Mouse (Mus musculus): ENCODE measurements around the gene Manf.

Gene Manf

GRCm38 (mm10) chr9:106891829-106892551, at the start of gene Manf:
Gene Manf (minus strand): TSS chr9:106891979.
- DNase-seq (ENCODE audit: low spot score in 2 of 2), result peak; percentile 98 to 99

DNA sequence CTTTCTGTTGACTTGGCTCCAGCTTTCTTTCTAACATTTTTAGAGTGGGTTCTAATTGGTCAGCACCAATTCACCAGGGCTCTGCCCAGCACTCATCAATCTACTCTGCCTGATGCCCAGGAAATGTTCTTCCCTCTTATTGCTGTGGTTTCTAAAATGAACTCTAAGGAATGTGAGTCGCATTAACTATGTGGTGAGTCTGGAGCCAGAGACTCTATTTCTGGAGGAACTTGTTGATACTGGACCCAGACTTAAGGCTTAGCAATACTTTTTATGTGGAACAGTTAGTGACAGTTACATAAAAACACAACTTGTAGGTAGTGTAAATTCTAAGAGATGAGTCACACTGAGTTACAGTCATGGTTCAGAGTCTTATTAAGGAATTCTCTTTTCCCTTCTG, 43.2 kb upstream of the Manf start:
- DNase-seq (ENCODE audit: low spot score in 2 of 2), result no peak

- DNase-seq (ENCODE audit: low spot score in 2 of 2), result no peak
Observed at GRCm38 (mm10) chr9:106914878-106915277, 23.1 kb upstream of the Manf start.

DNA sequence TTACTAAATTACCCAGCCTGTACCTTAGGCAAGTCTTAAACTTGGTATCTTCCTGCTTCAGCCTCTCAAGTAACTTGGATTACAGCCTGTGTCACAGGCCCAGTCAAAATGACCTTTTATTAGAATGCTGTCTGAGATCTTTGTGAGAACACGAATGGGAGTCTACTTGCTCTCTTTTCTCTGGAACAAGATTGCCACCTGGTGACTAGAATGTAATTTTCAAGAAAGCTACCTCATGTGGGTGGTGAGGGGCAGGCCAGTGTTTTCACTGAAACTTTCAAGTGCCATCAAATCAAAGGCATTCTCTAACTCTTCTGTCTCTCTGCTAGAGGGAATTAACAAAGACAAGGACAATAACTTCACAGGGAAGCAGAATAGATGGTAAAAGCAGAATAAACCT, 22.0 kb upstream of the Manf start:
- no peak for DNase-seq (ENCODE audit: low spot score in 2 of 2)

DNA sequence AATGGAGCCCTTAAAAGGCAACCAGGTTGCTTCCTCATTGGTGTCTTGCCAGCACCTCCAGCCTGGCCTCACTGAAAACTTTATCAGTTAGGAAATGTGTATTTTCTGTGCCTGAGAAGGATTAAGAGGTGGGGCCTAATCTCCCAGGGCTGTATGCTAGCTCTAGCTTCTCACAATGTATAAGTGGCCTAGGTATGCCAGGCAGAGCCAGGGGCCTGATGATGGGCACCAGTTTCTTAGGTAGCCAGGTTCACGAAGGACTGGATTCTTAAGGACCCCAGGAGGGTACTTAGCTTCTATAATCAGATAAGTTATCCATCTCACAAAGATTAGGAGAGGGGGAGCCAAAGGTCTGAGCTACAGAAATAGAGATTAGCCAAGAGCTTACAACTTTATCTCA, 19.8 kb upstream of the Manf start:
- DNase-seq (ENCODE audit: low spot score in 2 of 2), result no peak

DNA sequence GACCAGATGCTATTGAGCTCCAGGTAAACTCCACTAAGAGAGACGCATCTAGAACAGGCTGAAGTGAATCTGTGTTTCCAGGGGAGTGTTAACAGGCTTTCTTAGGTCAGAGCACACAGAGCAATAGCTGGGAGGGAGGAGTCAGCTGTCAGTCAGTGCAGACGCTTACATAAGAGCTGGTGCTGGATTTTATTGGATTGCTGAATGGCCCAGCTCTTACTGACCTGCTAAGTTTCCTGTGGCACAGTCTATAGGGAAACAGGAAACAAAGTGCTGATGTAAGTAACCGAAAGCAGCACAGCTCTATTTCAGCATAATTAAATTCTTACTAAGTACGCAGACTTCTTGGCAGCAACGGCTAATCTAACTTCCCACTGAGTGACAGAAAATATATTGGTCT, 16.9 kb upstream of the Manf start:
- no peak for DNase-seq (ENCODE audit: low spot score in 2 of 2)

GRCm38 (mm10) chr9:106908174-106908573, 16.4 kb upstream of the Manf start:
- DNase-seq (ENCODE audit: low spot score in 2 of 2), result no peak

DNA sequence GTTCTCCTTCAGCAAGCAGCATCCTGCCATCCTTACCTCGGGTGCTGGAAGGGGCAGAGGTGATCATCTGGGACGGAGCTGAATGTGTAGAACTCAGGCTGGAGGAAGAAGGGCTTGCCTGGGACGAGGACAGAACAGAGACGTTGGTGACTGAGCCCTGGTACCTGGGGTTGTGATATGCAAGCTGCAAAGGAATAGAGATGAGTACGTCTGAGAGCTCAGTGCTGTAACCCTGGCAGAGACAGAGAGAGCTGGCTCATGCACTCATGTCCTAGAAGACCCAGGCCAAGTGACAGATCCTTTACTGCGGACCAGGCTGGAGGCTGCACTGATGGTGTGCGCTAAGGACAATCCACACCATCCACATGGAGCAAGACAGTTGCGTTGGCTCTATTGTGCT, 14.8 kb upstream of the Manf start:
- no peak for DNase-seq (ENCODE audit: low spot score in 2 of 2)

- DNase-seq (ENCODE audit: low spot score in 2 of 2), result no peak
Observed at GRCm38 (mm10) chr9:106903791-106904134, 12.0 kb upstream of the Manf start.

GRCm38 (mm10) chr9:106903099-106903790, 11.5 kb upstream of the Manf start:
- no peak for DNase-seq (ENCODE audit: low spot score in 2 of 2)

DNA sequence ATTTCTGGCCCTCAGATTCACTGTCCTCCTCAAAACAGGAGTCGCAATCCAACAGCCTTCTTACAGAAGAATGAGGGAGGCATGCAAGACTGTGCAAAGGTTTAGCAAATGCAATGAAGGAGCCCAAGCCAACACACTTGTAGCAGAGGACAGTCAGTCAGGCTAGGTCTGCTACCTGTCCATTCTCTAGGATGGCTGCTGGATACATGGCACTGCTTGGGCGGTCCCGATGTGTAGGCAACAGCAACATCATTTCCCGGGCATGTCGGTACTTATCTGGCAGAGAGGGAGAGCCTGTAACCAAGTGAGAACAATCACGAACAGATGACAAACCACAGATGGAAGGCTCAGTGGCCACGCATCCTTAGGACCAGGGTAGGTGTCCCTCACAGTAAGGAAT, 9.8 kb upstream of the Manf start:
- no peak for DNase-seq (ENCODE audit: low spot score in 2 of 2)

DNA sequence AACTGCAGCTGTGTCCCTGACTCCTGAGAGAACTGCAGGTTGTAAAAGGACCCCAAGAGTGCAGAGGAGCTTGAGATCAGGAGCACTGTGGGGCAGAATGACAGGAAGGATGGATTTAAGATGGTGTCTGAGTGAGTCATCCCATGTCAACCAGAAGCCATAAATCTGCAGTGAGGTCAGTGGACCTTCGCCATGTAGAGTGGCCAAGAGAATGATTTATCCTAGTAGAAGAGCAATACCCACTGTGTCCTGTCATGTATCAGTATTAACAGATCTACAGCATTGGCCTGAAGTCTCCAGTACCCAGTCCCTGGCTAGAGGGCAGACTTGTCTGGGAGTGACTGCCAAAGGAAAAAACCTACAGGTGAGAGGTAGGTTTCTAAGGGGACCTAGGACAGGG, 7.1 kb upstream of the Manf start:
- no peak for DNase-seq (ENCODE audit: low spot score in 2 of 2)

GRCm38 (mm10) chr9:106893327-106893726, 1.5 kb upstream of the Manf start:
- DNase-seq (ENCODE audit: low spot score in 2 of 2), result no peak

- DNase-seq (ENCODE audit: low spot score in 2 of 2), result no peak
Observed at GRCm38 (mm10) chr9:106892552-106892875, 735 bp upstream of the Manf start.

- no peak for DNase-seq (ENCODE audit: low spot score in 2 of 2)
Observed at GRCm38 (mm10) chr9:106891341-106891741, 438 bp downstream of the Manf start.

GRCm38 (mm10) chr9:106890496-106891240, 1.1 kb downstream of the Manf start:
- no peak for DNase-seq (ENCODE audit: low spot score in 2 of 2)

GRCm38 (mm10) chr9:106889321-106889720, 2.5 kb downstream of the Manf start:
- no peak for DNase-seq (ENCODE audit: low spot score in 2 of 2)

- no peak for DNase-seq (ENCODE audit: low spot score in 2 of 2)
Observed at GRCm38 (mm10) chr9:106888346-106888745, 3.4 kb downstream of the Manf start.

DNA sequence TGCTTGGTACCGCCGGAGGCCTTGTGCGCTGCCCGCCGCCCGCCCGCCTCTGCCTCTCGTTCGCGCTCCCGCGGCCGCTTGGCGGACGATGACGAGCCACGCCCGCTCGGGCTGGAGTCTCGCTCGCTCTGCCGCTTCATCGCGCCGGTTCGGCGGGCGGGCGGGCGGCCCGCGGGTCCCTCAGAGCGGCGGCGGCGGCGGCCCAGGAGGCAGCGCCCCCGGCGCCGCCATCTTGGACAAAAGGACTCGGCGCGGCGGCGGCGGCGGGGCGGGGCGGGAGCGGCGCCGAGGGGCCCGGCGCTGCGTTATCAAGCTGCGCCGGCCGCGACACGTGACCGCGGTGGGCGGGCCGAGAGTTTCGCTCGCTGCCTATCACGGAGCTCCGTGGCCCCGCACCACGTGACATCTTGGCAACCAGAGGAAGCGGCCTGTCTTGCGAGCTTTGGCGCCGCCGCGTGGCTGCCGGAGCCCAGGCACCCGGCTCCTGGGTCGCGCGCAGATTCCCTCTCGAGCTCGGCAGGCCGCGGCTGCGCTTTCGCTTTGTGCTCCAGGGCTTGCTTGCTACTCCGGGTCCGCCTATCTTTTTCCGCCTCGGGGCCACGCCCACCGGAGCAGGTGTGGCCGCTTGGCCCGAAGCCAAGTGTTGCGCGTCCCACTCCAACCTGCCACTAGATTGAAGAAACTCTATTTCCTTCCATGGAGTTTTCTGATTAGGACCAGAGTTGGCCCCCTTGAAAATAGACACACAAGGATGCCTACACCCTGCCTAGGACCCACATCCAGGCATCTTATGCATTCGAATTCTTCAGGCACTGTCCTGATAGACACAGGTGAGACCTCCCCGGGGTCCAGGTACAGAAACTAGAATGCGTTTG, 4.7 kb downstream of the Manf start, which contains the start of gene Rbm15b:
Gene Rbm15b, minus strand, starts transcription at position 601 of the 875 bp plus-strand sequence.
- peak; percentile 95 to 98 for DNase-seq (ENCODE audit: low spot score in 2 of 2)

DNA sequence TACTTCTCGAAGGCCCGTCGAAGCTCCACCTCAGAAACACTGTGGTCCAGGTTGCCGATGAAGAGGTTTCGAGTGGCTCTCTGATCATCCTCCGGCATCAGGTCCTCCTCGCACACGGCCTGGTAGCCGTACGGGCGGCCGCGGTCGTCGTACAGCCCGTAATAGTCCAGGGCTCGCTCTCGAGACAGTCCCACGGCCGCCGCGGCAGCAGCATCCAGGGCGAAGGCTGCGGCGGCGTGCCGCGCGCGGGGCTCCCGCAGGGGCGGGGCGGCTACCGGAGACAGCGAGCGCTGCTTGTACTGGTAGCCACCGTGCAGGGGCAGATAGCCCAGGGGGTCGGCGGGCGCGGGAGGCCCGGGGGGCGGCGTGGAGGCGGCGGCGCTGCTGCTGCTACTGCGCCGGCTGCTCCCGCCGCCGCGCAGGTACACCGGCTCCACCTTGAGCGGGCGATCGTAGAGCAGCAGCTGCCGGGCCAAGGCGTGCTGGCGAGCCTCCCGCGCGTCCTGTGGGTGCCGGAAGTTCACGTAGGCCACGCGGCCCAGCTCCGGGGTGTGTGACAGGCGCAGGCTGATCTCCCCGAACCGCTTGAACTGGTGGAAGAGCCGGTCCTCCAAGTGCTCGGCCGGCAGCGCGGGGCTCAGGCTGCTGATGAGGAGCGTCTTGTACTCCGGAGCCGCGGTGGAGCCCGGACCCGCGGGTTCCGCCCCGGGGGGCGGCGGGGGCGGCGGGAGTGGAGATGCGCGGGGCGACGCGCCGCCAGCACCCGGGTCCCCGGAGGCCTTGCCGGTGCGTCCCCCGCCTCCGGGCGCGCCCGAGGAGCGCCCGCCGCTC, 5.7 kb downstream of the Manf start:
- DNase-seq (ENCODE audit: low spot score in 2 of 2), result no peak
